Mouse (Mus musculus) kidney, postnatal 36 days (tissue): ENCODE data around the gene Mnd1.

Experiments
- DNase-seq, 2 experiments: peaks; one replicate each; pipeline ENCODE4 v3.0.0; 2021 to 2022; ENCODE audit warnings: mixed read lengths in 2 of 2

The Mnd1 gene

DNA sequence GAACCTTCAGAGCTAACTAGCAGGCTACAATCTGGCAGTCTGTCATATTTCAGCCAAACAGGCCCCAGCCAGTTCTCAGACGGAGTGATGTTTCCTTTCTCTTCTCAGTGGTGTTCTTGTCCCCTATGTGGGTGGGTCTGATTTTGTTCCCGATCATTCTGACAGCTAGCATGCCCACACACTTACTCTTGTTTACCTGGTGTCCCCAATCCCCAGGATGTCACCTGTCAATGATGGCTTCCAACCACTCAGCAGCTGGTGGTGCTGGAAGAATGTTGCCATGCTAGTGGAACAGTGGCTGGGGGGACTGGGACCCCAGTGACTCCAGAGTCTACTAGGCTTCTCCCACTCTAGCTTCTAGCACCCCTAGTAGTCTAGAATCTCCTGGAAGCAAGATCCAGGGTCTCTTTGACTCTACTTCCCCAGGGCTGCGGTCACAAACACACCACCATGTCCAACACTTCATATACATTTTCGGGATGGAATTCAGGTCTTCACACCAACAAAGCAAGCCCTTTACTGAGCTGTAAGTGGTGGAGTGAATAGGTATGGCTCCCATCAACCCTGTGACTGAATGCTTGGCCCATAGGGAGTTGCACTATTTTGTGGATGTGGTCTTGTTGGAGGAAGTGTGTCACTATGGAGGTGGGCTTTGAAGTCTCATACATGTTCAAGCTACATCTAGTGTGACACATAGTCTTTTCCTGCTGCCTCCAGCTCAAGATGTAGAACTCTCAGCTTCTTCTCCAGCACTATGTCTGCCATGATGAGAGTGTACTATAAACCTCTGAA is 2.2 kb upstream of the Mnd1 start:
- DNase-seq, result no peak

DNA sequence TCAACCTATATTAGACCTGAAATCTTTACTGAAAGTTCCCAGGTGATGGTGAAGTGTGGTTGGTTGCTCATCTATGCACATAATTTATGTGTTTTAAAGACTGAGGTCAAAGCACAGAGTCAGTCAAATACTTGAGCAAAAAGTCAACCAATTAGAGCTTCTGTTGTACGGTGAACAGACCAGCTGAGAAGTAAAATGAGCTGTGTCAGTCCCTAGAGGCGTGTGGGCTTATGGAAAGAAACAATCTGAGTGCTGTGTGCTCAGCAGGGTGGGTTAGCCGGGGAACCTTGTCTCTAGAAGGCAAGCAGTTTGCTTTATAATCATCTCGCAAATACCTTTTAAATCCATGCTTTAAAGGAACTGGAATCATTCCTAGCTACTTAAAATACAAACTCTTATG is 1.4 kb upstream of the Mnd1 start:
- no peak for DNase-seq

DNA sequence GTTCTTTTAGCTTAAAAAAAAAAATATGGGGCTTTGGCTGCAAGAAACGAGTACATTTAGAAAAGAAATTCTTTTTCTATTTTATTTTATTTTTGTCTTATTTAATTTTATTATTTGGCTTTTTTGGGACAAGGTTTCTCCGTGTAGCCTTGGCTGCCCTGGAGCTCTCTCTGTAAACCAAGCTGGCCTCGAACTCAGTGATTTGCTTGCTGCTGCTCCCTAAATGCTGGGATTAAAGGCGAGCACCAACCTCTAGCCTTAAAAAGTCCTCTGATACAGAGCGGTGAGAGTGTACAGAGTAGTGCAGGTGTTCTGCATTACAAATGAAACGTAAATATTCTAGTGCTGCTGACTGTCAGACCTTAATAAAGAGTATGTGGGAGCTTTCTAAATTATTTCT is 519 bp upstream of the Mnd1 start:
- DNase-seq, result no peak

DNA sequence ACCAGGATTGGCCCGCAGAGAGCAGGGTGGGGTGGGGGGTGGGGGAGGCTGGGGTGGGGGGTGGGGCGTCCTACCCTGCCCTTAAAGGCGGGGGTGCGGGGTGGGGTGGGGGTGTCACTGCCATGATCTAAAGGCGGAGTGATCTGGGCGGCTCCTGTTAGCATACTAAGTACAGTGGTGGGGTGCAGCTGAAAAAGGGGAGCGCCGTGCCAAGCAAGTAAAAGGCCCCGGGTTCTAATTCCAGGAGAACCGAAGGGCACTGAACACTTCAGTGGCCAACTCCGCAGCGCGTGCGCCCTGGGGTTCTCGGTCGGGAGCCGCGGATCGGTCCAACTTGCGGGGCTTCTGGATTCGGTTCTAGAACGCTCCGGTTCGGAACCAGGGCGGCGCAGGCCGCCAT is 440 bp downstream of the Mnd1 start:
- no peak for DNase-seq

DNA sequence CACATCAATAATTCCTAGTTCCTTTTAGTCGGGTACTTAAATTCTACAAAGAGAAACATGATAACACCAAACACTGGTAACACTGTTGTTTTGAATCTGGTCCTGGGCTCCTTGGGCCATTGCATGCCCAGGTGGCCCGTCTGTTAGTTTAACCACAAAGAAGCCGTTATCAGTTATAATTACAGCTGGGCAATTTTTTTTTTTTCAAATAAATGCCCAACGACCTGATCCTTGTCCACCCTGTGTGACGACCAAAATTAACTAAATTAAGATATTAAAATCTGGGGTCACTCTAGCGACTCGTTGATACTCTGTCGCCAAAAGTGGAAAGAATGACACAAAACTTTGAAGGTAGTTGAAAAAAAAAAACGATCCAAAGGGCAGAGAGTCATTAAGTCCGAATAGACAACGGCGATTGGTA is 855 bp downstream of the Mnd1 start:
- no peak for DNase-seq

DNA sequence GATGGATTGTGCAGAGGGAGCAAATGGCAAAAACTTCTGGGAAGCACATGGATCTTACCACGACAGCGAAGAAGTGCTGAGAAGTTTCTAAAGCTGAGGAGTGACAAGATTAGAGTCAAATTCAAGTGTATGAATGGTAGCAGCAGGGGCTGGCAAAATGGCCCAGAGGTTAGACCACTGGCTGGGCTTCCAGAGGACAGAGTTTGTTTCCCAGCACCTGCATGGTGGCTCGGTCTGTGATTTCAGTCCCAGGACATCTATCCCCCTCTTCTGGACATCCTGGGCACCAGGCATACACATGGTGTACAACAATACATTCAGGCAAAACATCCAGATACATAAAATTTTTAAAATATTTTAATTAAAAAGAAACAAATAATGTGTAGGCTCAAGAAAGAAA is 5.8 kb downstream of the Mnd1 start:
- no peak for DNase-seq

DNA sequence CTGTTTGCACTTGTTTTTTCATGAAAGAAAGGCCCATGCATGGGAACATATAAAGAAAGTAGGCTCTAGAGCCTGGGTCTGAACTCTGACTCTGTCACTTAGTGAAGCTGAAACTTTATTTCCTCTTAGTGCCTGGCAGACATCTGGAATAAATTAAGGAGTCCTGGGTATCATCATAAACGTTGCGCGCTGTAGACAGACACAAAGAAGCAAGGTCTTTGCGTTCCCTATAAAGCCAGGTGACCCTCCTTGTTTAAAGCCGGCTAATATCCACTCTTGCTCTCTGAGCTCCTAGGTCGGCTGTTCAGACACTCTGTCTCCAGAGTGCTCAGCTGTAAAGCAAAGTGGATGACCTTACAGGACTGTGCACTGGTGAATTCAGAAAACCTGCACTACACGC is 14.6 kb downstream of the Mnd1 start:
- no peak for DNase-seq

DNA sequence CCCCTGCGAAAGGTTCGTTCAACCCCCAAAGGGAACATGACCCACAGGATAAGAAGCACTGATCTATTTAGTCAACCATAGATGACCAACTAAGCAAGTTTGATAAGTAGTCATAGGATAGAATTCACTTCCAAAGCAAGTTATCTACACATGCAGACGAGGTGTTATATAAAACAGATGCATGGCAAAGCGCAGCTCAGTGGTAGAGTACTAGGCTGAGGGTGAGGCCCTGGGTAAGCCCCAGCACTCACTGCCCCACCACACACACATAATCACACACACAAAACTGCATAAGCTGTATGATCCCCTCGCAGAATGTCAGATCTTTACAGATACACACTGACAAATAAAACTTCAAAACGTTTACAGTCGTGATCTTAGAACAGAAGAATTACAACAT is 19.1 kb downstream of the Mnd1 start:
- no peak for DNase-seq

DNA sequence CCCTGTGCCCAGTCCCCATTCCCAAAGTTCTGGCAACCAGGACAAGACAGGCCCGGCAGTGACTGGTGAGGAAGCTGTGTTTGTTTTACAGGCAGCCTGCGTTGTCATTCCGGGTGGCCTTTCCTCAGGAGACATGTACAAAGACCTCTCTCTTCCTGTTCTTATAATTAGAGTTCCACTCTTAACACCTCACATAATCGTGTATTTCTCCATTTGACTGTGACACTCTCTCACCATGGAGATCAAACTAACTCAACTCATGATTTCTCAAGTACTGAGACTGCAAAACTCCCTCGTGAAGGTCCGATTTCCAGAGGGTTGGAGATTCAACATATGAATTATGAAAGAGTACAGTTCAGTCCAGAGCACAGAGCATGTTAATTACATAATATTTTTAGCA is 19.7 kb downstream of the Mnd1 start:
- no peak for DNase-seq

DNA sequence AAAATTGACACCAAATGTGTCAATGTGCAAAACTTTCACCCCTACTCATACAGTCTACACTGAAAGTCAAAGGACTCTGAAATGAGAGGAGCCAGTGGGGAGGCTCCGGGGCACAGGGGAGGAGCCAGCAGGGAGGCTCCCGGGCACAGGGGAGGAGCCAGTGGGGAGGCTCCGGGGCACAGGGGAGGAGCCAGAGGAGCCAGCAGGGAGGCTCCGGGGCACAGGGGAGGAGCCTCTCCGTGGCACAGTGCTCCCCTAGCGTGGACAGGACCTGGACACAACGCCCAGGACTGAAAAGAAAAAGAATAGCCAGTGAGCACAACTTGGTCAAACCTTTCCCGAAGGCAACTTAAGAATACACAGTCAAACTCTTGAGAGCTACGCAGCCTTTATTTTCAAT is 20.2 kb downstream of the Mnd1 start:
- DNase-seq, result peak; percentile 42 to 66

DNA sequence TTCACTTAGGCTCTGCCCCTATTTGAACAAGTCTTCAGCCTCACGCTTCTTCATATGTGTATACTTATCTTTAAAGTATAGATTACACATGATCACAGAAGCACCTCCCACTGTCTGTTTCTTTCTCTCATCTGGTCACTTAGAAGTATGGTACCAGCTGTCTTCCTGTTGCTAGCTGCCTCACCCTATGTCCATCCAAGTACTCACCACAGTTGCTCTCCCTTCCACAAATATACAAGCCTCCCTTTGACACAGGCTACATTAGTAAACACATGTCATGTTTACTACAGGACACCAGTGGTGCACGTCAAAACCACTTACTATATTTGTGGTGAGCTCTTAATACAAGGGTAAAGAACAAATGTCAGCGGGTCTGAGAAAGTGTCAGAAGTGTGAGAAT is 24.2 kb downstream of the Mnd1 start:
- DNase-seq, result no peak

DNA sequence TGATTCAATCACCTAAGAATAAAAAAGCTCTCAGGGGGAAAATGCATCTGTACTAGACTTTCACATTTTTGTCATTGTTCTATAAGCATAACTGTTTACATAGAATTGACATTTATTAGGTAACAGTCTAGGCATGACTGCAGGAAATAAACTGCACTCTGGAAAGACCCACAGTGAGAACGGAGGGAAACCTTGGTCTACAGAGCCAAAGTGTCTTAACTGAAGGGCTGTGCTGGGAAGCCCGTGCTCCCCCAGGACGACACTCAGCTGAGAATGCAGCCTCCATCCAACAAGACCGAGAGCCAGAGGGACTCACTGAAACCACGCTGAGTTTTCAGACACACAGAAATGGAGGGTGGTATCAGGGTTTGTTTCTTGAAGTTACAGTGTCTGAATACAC is 24.8 kb downstream of the Mnd1 start:
- no peak for DNase-seq

DNA sequence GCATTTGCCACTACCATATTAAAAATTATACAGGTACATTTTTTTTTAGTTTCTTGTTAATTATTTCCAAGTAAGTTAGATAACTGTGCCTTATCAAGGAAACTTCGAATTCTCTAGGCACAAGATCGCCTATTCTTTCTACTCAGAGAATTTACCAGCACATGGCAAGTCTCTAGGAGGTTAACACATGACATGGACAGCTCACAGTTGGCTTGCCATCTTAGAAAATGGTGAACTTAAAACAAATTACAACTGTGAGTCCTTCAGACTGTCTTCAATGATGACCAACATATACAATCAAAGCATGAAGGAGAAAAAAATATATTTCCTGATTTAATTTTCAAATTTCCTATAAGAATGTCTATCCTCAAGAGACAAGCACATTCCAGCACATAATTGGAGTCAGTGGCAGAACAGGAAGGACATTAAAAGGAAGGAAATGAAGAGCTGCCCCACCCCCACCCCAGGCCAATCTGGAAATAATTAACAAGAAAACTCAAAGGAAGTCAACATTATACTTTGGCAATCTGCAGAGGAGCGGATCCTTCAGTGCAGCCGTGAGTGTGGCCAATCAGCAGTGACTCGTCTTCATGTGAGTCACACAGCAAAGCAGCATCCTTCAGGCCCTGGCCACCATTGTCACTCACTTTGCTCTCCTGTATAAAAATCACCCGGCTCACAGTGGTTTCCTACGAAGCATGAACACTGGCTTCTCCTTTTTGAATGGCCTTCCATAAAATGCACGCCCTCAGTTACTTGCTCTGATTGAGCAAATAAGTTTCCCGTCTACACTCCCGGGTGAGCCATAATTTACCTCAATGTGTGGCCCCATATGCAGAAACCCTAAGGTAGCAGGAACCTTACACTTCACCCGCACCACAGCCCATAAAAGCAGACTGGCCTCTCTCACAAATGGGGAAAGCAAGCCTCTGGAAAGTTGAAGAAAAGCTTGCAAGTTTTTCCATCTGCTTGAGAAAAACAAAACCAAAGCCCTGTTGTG is 26.4 kb downstream of the Mnd1 start:
- peak; percentile 19 to 28 for DNase-seq

DNA sequence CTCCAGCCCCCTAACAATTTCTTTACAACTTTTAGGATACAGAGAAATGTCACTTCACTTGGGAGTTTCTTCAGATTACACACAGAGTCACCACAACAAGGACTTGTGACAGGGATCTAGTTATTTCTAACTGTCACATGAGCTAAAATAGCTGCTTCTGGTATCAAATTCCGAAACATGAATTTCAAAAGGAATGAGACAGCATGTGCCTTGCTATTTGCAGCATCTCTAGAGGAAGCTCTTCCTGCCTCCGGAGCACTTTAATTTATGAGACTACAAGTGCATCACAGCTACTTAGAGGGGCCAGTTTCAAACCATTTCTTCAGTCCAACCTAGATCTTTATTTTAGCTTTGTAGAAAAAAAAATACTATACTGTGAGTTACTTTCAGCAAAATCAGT is 28.2 kb downstream of the Mnd1 start:
- DNase-seq, result peak in 1 of 2 experiments; percentile 41

DNA sequence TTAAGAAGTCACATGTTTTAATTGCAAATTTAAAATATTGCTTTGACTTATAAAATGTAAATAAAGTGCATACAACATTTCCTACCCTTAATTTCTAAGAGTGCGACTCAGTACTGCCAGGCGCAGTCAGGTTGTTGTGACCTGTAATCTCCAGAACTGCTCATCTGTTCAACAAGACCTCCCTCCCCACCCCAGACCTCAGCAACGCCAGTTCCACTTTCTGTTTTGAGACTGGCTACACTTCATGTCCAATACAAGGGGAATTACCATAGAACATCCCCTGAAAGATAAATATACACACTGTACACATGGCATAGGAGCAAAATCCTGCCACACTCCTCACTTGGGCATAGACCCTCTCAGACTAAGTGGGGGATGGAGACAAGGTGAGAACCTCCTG is 28.9 kb downstream of the Mnd1 start:
- DNase-seq, result no peak

DNA sequence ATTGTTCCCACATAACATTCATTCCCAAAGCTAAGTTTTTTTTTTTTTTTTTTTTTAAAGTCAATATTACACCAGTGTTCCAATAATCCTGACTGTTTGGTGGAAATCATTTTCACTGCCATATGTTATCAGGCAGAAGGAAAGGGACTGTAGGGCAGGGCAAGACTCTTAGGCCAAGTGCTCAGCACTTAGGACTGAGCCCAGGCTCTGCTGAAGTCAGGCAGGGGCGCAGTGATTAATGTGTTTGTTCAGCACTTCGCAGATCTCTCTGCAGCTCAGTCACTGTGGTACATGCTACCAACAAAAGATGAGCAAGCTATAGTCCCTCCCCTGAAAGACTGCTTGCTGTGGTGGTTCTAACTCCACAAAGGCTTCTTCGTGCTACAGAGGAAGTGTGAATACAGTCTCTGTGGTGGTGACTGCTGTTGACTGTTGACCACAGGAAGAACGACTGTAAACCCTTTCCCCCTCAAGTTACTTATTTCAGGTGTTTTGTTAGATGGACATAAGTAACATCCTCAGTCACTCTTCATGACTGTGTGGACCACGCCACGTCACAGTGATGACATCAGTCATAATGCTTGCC is 29.8 kb downstream of the Mnd1 start:
- no peak for DNase-seq

DNA sequence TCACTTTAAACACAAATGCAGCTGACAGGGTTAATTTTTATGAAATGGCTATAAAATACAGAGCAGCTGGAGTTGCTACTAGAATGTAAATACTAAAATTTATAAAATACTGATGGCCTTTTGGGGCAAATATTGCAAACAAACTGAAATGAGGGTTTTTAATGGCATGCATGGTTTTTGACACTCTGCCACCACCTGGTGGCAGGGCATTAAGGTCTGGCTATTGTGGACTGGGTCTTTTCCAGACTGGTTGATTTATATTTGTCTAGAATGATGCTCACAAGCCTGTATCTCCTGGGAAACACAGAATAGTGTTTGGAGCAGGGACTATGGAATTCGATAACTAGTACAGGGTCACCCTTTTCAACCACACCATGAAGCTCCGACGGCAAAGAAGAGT is 32.1 kb downstream of the Mnd1 start:
- DNase-seq, result peak; percentile 15 to 69

DNA sequence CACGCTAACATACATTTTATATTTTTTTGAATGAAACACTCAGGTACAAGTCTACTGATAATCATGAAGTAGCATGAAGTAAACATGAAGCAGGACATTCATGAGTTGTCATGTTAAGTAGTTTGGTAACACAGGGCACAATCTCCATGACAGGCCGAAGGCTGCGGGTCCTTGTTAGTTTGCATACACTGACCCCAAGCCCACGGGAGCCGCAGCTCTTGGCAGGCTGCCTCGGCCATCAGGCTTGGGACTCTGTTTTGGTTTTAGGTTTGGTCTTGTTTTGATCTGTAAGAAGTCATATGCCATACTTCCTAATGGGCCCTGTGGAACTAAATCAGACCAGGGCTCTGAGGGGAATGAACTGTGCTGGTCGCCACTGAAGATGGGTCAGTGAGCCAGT is 36.9 kb downstream of the Mnd1 start:
- DNase-seq, result no peak

DNA sequence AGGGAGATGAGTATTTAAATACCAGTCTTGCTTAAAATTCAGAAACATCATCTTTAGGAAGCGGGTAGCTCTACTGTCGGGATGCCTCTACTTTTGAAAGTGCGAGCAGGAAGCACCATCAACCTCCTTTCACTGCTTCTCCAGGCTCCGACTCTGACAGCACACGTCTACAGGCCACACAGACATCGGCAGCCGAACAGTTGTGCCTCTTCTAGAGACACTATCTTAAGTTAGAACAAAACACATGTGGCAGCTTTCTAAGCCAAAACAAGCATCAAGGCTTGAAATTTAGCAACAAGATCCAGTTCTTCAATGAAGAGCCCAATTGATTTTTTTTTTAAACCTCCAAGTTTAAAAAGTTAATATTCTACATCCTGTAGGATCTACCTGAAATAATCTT is 37.4 kb downstream of the Mnd1 start:
- DNase-seq, result no peak

DNA sequence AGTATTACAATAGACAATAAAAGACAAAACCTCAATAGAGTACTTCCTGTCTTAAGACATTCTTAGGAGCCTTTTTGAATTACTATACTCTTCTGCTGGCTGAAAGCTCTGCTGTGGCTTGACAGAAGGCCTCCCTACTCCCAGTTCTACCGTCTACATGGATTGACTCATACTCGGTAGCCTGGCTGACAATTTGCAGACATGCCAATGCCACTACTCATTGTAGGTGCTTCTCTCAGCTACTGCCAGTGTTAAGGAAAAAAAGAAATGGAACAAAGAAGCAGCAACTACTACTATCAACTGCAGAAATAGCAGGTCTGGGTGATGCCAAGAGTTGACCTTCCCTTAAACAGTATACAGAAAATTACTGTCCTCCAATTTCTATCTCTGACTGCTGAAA is 47.0 kb downstream of the Mnd1 start:
- no peak for DNase-seq

DNA sequence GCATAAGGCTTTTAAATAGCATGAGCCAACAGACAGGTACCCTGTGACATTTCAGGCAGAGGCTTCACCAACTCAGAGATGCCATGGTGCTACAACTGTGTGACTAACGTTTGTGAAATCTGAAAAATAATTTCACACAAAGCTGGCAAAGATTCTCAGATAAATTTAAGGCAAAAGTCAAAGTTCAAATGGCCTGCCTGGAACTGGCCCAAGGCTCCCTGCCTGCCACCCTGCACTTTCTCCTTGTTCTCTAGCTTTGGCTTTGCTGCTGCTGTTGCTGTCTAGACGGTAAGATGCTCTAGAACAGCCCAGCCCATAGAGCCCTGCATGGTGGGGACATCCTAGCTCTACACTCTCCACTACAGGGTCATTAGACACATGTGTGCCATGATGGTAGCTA is 49.5 kb downstream of the Mnd1 start:
- DNase-seq, result peak; percentile 21 to 65

DNA sequence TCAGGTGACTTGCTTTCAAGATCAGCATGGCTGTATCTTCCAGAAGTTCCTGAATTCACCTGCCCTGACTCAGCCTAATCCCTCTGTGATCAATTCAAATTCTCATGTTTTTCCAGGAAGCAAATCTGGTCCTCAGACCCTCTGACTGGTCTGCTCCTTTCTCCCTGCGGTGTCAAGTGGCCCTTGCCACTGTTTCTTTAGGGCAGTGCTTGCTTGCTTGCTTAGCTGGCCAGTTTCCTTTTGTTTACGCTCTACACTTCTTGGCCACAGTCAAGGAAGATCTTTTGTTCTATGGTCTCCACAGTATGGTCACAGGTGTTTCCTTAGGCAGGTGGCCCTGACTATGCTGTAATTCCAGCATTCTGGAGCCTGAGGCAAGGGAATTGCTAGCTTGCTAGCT is 52.0 kb downstream of the Mnd1 start:
- DNase-seq, result no peak

DNA sequence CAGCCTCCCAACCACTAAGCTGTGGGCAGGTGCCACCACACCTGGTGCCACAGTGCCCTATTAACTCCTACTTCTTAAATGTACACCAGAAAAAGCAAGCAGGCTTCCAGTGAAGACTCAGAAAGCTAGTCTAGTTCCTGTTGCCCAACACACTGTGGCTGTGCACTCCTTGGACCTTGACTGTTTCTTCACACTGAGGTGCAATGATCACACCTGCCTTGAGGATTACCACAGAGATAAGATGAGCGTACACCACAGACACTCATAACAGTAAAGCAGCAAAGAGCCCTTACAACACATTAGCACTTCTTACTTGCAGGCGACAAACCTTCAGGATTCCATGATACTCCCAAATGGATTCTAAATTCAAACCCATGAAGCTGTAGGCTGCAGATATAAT is 62.7 kb downstream of the Mnd1 start:
- DNase-seq, result no peak

DNA sequence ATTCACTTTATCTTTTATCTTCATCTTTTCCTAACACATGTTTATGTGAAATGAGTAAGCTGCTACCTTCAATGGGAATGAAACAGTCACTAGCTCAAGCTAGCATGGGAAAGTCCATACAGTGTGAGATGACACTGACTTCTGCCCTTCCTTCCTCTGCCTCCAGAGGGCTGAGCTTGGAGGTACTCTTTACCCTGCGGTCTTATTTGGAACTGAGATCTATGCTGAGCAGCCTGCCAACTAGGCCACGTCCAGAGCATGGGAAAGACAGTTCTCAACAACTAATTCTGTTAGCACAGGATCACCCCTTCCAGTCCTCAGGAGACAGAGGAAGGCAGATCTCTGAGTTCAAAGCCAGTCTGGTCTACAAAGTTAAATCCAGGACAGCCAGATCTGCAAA is 64.6 kb downstream of the Mnd1 start:
- peak; percentile 24 to 70 for DNase-seq
